Mouse (Mus musculus) MEL (cell line): ENCODE measurements around the gene Cenpb. TPM values are rescaled to one million over a fixed set of nuclear protein-coding genes. Genes with fewer than 3 reads are reported as not detected.
A peak's percentile ranks its signal among the peaks of the same experiment; 100 is the strongest.

ENCODE experiments used
- DNase-seq: peaks from one replicate; pipeline ENCODE4 v3.0.0; 2011; ENCODE audit warnings: low read depth, low spot score
- H3K27ac ChIP-seq: 2 replicates; pipeline ENCODE4 v1.5.1; 2012; ENCODE audit warnings: low read depth, mild to moderate bottlenecking, control low read depth, low read length, moderate library complexity; ENCODE audit not compliant: control insufficient read depth
- H3K27me3 ChIP-seq, 2 experiments: fragments of 150-350 bp in 1 of 2; sonication (generic) in 1 of 2; 2 replicates each; pipeline ENCODE4 v1.6.1; 2012; ENCODE audit warnings: low read length in 2 of 2, mild to moderate bottlenecking in 2 of 2, improper control_type of control experiment in 1 of 2, moderate library complexity in 1 of 2; ENCODE audit not compliant: insufficient read depth in 2 of 2, control insufficient read depth in 1 of 2
- H3K36me3 ChIP-seq, 2 experiments: 2 replicates each; pipeline ENCODE4 v1.6.1; 2012 to 2014; ENCODE audit warnings: low read length in 2 of 2, improper control_type of control experiment in 1 of 2, inconsistent platforms in 1 of 2, mild to moderate bottlenecking in 1 of 2; ENCODE audit not compliant: insufficient read depth in 2 of 2, control insufficient read depth in 1 of 2
- H3K4me1 ChIP-seq, 2 experiments: fragments of 150-350 bp in 1 of 2; sonication (generic) in 1 of 2; 2 replicates each; pipeline ENCODE4 v1.6.1; 2012; ENCODE audit warnings: low read length in 2 of 2, improper control_type of control experiment in 1 of 2, mild to moderate bottlenecking in 1 of 2; ENCODE audit not compliant: insufficient read depth in 2 of 2, control insufficient read depth in 1 of 2
- H3K4me3 ChIP-seq, 2 experiments: fragments of 150-350 bp in 1 of 2; sonication (generic) in 1 of 2; 2 replicates each; pipeline ENCODE4 v1.5.1; 2012; ENCODE audit warnings: low read depth in 2 of 2, low read length in 2 of 2, mild to moderate bottlenecking in 2 of 2, moderate library complexity in 2 of 2, control low read depth in 1 of 2, improper control_type of control experiment in 1 of 2; ENCODE audit not compliant: control insufficient read depth in 1 of 2, insufficient read depth in 1 of 2
- H3K79me2 ChIP-seq: 2 replicates; pipeline ENCODE4 v1.6.1; 2012; ENCODE audit warnings: mild to moderate bottlenecking, low read length, moderate library complexity; ENCODE audit not compliant: control insufficient read depth, poor library complexity, insufficient read depth
- H3K9ac ChIP-seq: 2 replicates; pipeline ENCODE4 v1.6.1; 2012; ENCODE audit warnings: low read depth, mild to moderate bottlenecking, control low read depth, low read length, moderate library complexity; ENCODE audit not compliant: control insufficient read depth, poor library complexity, severe bottlenecking
- H3K9me3 ChIP-seq: fragments of 150-350 bp; sonication (generic); replicated peaks from 2 replicates; pipeline ENCODE4 v1.6.1; 2012; ENCODE audit warnings: mild to moderate bottlenecking, low read length, improper control_type of control experiment, moderate library complexity; ENCODE audit not compliant: insufficient read depth
- BHLHE40 ChIP-seq: IDR thresholded peaks from 2 replicates; pipeline ENCODE4 v1.6.1; 2012; ENCODE audit warnings: low read depth, mild to moderate bottlenecking, inconsistent platforms, low read length, improper control_type of control experiment, borderline replicate concordance
- CHD1 ChIP-seq: IDR thresholded peaks from 2 replicates; pipeline ENCODE4 v1.6.1; 2012; ENCODE audit warnings: low read depth, mild to moderate bottlenecking, inconsistent platforms, low read length, improper control_type of control experiment
- CTCF ChIP-seq, 3 experiments: IDR thresholded peaks in 2 of 3; conservative IDR thresholded peaks in 1 of 3; 2 replicates each; pipeline ENCODE4 v1.5.1; 2011 to 2012; ENCODE audit warnings: low read length in 3 of 3, low read depth in 2 of 3, mild to moderate bottlenecking in 2 of 3, improper control_type of control experiment in 1 of 3, inconsistent platforms in 1 of 3, mixed read lengths in 1 of 3, moderate library complexity in 1 of 3; ENCODE audit not compliant: control insufficient read depth in 1 of 3, insufficient read depth in 1 of 3, poor library complexity in 1 of 3, severe bottlenecking in 1 of 3
- ELF1 ChIP-seq: IDR thresholded peaks from 2 replicates; pipeline ENCODE4 v1.6.1; 2014; ENCODE audit warnings: low read depth, mild to moderate bottlenecking, inconsistent platforms, low read length, improper control_type of control experiment, moderate library complexity
- EP300 ChIP-seq, 2 experiments: IDR thresholded peaks; 2 replicates each; pipeline ENCODE4 v1.6.1; 2011; ENCODE audit warnings: improper control_type of control experiment in 2 of 2, low read length in 2 of 2, low read depth in 1 of 2, mild to moderate bottlenecking in 1 of 2
- ETS1 ChIP-seq: IDR thresholded peaks from 2 replicates; pipeline ENCODE4 v1.6.1; 2012; ENCODE audit warnings: low read depth, mild to moderate bottlenecking, inconsistent platforms, low read length, improper control_type of control experiment, moderate library complexity
- GABPA ChIP-seq: IDR thresholded peaks from 2 replicates; pipeline ENCODE4 v1.6.1; 2012; ENCODE audit warnings: low read depth, mild to moderate bottlenecking, inconsistent platforms, low read length, improper control_type of control experiment, moderate library complexity
- HCFC1 ChIP-seq: IDR thresholded peaks from 2 replicates; pipeline ENCODE4 v1.6.1; 2012; ENCODE audit warnings: low read depth, mild to moderate bottlenecking, inconsistent platforms, low read length, improper control_type of control experiment, moderate library complexity
- KAT2A ChIP-seq: conservative IDR thresholded peaks from 2 replicates; pipeline ENCODE4 v1.6.1; 2012; ENCODE audit warnings: low read depth, low read length, improper control_type of control experiment, inconsistent platforms
- MAX ChIP-seq: IDR thresholded peaks from 2 replicates; pipeline ENCODE4 v1.6.1; 2011; ENCODE audit warnings: low read length, improper control_type of control experiment
- MXI1 ChIP-seq: IDR thresholded peaks from 2 replicates; pipeline ENCODE4 v1.6.1; 2011; ENCODE audit warnings: mild to moderate bottlenecking, low read depth, low read length, improper control_type of control experiment
- MYB ChIP-seq: IDR thresholded peaks from 2 replicates; pipeline ENCODE4 v1.6.1; 2011; ENCODE audit warnings: mild to moderate bottlenecking, low read depth, low read length, improper control_type of control experiment
- MYC ChIP-seq: IDR thresholded peaks from 2 replicates; pipeline ENCODE4 v1.6.1; 2011; ENCODE audit warnings: low read depth, mild to moderate bottlenecking, low read length, improper control_type of control experiment, moderate library complexity
- NELFE ChIP-seq: IDR thresholded peaks from 2 replicates; pipeline ENCODE4 v1.6.1; 2011; ENCODE audit warnings: low read depth, low read length, improper control_type of control experiment
- NRF1 ChIP-seq: IDR thresholded peaks from 2 replicates; pipeline ENCODE4 v1.6.1; 2014; ENCODE audit warnings: low read depth, mild to moderate bottlenecking, inconsistent platforms, low read length, improper control_type of control experiment, moderate library complexity; ENCODE audit not compliant: poor library complexity, insufficient read depth, severe bottlenecking
- POLR2A ChIP-seq, 2 experiments: IDR thresholded peaks; 2 replicates each; pipeline ENCODE4 v1.6.1; 2011 to 2012; ENCODE audit warnings: low read length in 2 of 2, mild to moderate bottlenecking in 2 of 2, control low read depth in 1 of 2, improper control_type of control experiment in 1 of 2, low read depth in 1 of 2, moderate library complexity in 1 of 2; ENCODE audit not compliant: control insufficient read depth in 1 of 2, insufficient read depth in 1 of 2, poor library complexity in 1 of 2
- POLR2AphosphoS5 ChIP-seq: IDR thresholded peaks from 2 replicates; pipeline ENCODE4 v1.6.1; 2012; ENCODE audit warnings: low read depth, borderline replicate concordance, mild to moderate bottlenecking, inconsistent platforms, low read length, moderate library complexity, mixed read lengths
- RAD21 ChIP-seq: IDR thresholded peaks from 2 replicates; pipeline ENCODE4 v1.6.1; 2011; ENCODE audit warnings: mild to moderate bottlenecking, low read depth, low read length, improper control_type of control experiment
- RCOR1 ChIP-seq: IDR thresholded peaks from 2 replicates; pipeline ENCODE4 v1.6.1; 2012; ENCODE audit warnings: low read depth, mild to moderate bottlenecking, inconsistent platforms, low read length, improper control_type of control experiment
- SIN3A ChIP-seq: IDR thresholded peaks from 2 replicates; pipeline ENCODE4 v1.6.1; 2012; ENCODE audit warnings: low read length, improper control_type of control experiment, inconsistent platforms
- SMC3 ChIP-seq: IDR thresholded peaks from 2 replicates; pipeline ENCODE4 v1.6.1; 2011; ENCODE audit warnings: low read depth, low read length, improper control_type of control experiment
- TAL1 ChIP-seq: IDR thresholded peaks from 2 replicates; pipeline ENCODE4 v1.6.1; 2012; ENCODE audit warnings: mild to moderate bottlenecking, inconsistent platforms, low read length, moderate library complexity, mixed read lengths
- TBP ChIP-seq: IDR thresholded peaks from 2 replicates; pipeline ENCODE4 v1.8.0; 2011; ENCODE audit warnings: low read depth, low read length, improper control_type of control experiment
- TCF12 ChIP-seq: IDR thresholded peaks from 2 replicates; pipeline ENCODE4 v1.6.1; 2014; ENCODE audit warnings: low read depth, mild to moderate bottlenecking, inconsistent platforms, low read length, improper control_type of control experiment, moderate library complexity
- USF1 ChIP-seq: IDR thresholded peaks from 2 replicates; pipeline ENCODE4 v1.6.1; 2014; ENCODE audit warnings: low read depth, mild to moderate bottlenecking, inconsistent platforms, low read length, improper control_type of control experiment, moderate library complexity
- ZC3H11A ChIP-seq: IDR thresholded peaks from 2 replicates; pipeline ENCODE4 v1.6.1; 2012; ENCODE audit warnings: low read depth, mild to moderate bottlenecking, inconsistent platforms, low read length, improper control_type of control experiment
- ZMIZ1 ChIP-seq: IDR thresholded peaks from 2 replicates; pipeline ENCODE4 v1.6.1; 2012; ENCODE audit warnings: low read depth, mild to moderate bottlenecking, inconsistent platforms, low read length, improper control_type of control experiment, moderate library complexity
- ZNF384 ChIP-seq: IDR thresholded peaks from 2 replicates; pipeline ENCODE4 v1.6.1; 2012; ENCODE audit warnings: low read depth, mild to moderate bottlenecking, inconsistent platforms, low read length, improper control_type of control experiment
- polyA plus RNA-seq, 2 experiments: library from polyadenylated mRNA; stranded (reverse) in 1 of 2; unstranded in 1 of 2; fragments of >175 nt in 1 of 2; fragments of >200 nt in 1 of 2; gene quantifications; 2 replicates each; pipeline versions ENCODE4 v1.2.1 to v1.2.4; 2012; ENCODE audit warnings: low replicate concordance in 2 of 2, low read depth in 1 of 2; ENCODE audit not compliant: insufficient read length in 2 of 2, insufficient read depth in 1 of 2, missing spikeins in 1 of 2
- total RNA-seq: library from RNA; depleted of rRNA; stranded (reverse); fragments of 300-350 nt; gene quantifications from 2 replicates; pipeline ENCODE4 v1.2.3, GENCODE M21; 2012

The Cenpb gene
- total and polyA plus RNA-seq, 3 experiments: 24.3 to 34.9 TPM; not detected in 1

DNA sequence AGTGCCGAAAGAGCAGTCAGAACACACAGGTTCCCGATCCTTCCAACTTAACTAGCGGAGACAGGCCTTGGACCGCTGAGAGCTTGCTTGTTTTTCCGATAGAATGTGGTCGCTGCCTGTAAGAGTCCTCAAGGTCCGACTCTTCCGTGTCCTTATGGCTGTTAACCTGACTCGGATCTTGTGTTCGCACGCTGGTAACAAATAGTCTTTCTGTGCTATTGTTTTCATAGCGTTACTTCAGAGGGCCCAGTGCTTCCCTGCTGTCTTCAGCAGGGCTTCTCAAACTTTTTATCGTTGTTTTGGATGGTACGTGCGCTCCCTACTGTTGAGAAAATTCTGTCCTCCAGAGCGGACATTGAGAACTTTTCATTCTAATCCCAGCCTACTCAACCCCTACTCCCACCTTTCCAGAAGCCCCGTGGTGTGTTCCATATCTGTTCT is 19.2 kb downstream of the Cenpb start:
- Histone ChIP-seq H3K27ac (peak overlapping the region; percentile 30), H3K4me1 (peaks cover 0 to 4% of the 10 kb centered on the region in 2 experiments; a peak in 1 of 4 replicates), H3K4me3 (peak overlapping the region; percentile 62 to 69), H3K9me3 (no peaks in the 10 kb centered on the region), H3K36me3 (no peaks in the 10 kb centered on the region; a peak in 1 of 4 replicates)
- TF ChIP-seq EP300 (IDR thresholded peaks at IDR 0.05; ENCODE audit: low read depth in 1 of 2, low read length in 2 of 2) (no peak), HCFC1 (no peak; the same call in 1 of the 2 replicates), TAL1 (no peak), CHD1 (0 out of 2 replicates have a peak, but pooled peaks have one; percentile 32), NRF1 (no peak), MAX (no peak), POLR2A (IDR thresholded peaks at IDR 0.05; ENCODE audit: control insufficient read depth in 1 of 2, insufficient read depth in 1 of 2, low read depth in 1 of 2, low read length in 2 of 2, poor library complexity in 1 of 2) (no peak), CTCF (IDR thresholded peaks at IDR 0.05 in 2 of 3, conservative IDR thresholded peaks at IDR 0.05 in 1 of 3; ENCODE audit: control insufficient read depth in 1 of 3, insufficient read depth in 1 of 3, low read depth in 2 of 3, low read length in 3 of 3, poor library complexity in 1 of 3, severe bottlenecking in 1 of 3) (peak in 1 of 3 experiments; percentile 43; a peak in 2 of 6 replicates), BHLHE40 (peak; percentile 12; the same call in 1 of the 2 replicates), SMC3 (peak; percentile 47), ZC3H11A (peak; percentile 38; the same call in 1 of the 2 replicates), RAD21 (peak; percentile 40), ETS1 (no peak), ZNF384 (no peak), KAT2A (no peak), SIN3A (0 out of 2 replicates have a peak, but pooled peaks have one; percentile 2)
- TF ChIP-seq, all 39 proteins: peak for 7
- H3K9ac ChIP-seq: peak overlapping the region; percentile 73
- DNase-seq: peak; percentile 65
- peaks cover 6% of the 10 kb centered on the region for H3K79me2 ChIP-seq
- H3K27me3 ChIP-seq: no peaks in the 10 kb centered on the region

DNA sequence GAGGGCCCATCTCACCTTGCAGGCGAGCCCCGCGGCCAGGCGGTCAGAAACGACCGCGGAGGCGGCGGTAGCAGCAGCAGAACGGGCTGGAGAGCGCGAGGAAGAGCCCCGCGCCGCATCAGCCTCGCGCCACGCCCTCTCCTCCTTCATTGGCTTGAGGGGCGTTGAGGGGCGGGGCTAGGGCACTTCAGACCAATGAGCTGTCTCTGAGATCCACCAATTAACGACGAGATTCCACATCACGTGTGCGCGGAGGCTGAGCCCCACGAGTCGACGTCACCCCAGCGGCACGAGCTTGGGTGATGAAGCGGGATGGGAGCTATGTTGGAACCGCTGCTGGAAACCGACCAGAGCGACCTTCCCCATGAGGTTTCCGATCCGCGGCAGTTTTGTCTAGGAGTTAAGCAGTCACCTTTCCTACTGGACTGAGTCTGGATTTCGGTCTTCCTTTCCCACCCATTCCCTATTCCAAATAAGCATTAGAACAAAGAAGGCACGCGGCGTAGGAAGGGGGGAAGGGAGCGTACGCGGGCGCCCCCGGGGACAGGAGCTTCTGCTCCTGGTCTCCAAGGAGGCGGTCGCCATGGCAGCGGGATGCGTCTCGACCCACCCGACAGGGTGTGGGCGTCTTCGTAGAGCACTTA is 19.8 kb downstream of the Cenpb start, which contains the start of gene 1700037H04Rik:
1700037H04Rik (minus strand) TSS at position 144 of the 644 bp plus-strand sequence.
- no peaks in the 10 kb centered on the region for H3K9me3 ChIP-seq
- H3K27me3 ChIP-seq: no peaks in the 10 kb centered on the region
- H3K4me1 ChIP-seq: peaks cover 0 to 4% of the 10 kb centered on the region in 2 experiments; a peak in 1 of 4 replicates
- H3K4me3 ChIP-seq: peak within 1 kb of the TSS; percentile 66 to 80
- peaks cover 6% of the 10 kb centered on the region for H3K79me2 ChIP-seq
- DNase-seq: peak; percentile 99
- H3K27ac ChIP-seq: peak within 1 kb of the TSS; percentile 45
- H3K36me3 ChIP-seq: no peaks in the 10 kb centered on the region; a peak in 2 of 4 replicates
- H3K9ac ChIP-seq: peak within 1 kb of the TSS; percentile 78
- peak; percentile 86 for TF ChIP-seq MYC
- 0 out of 2 replicates have a peak, but pooled peaks have one; percentile 28 for TF ChIP-seq ETS1
- TF ChIP-seq MXI1: peak; percentile 86
- TF ChIP-seq USF1: peak; percentile 100
- no peak for TF ChIP-seq GABPA
- peak; percentile 92 for TF ChIP-seq BHLHE40
- no peak; the same call in 1 of the 2 replicates for TF ChIP-seq TCF12
- TF ChIP-seq MYB: no peak
- no peak for TF ChIP-seq RAD21
- peak; percentile 32; the same call in 1 of the 2 replicates for TF ChIP-seq NRF1
- TF ChIP-seq POLR2AphosphoS5: peak; percentile 84; the same call in 1 of the 2 replicates
- 0 out of 2 replicates have a peak, but pooled peaks have one; percentile 7 for TF ChIP-seq ELF1
- TF ChIP-seq MAX: peak; percentile 98
- TF ChIP-seq NELFE: peak; percentile 95
- TF ChIP-seq ZMIZ1: peak; percentile 91
- no peak for TF ChIP-seq RCOR1
- TF ChIP-seq TBP: peak; percentile 40; the same call in 1 of the 2 replicates
- TF ChIP-seq CTCF (IDR thresholded peaks at IDR 0.05 in 2 of 3, conservative IDR thresholded peaks at IDR 0.05 in 1 of 3; ENCODE audit: control insufficient read depth in 1 of 3, insufficient read depth in 1 of 3, low read depth in 2 of 3, low read length in 3 of 3, poor library complexity in 1 of 3, severe bottlenecking in 1 of 3): no peak
- TF ChIP-seq ZC3H11A: no peak
- no peak for TF ChIP-seq KAT2A
